Mouse (Mus musculus): ENCODE results near the gene Rasl11b.

Gene Rasl11b

GRCm38 (mm10) chr5:74208438-74208837, 13.4 kb downstream of the Rasl11b start:
- DNase-seq (ENCODE audit: low read depth in 1 of 2, low spot score in 2 of 2): no peak

GRCm38 (mm10) chr5:74209640-74210039, 14.6 kb downstream of the Rasl11b start:
- DNase-seq (ENCODE audit: low read depth in 1 of 2, low spot score in 2 of 2): no peak

DNA sequence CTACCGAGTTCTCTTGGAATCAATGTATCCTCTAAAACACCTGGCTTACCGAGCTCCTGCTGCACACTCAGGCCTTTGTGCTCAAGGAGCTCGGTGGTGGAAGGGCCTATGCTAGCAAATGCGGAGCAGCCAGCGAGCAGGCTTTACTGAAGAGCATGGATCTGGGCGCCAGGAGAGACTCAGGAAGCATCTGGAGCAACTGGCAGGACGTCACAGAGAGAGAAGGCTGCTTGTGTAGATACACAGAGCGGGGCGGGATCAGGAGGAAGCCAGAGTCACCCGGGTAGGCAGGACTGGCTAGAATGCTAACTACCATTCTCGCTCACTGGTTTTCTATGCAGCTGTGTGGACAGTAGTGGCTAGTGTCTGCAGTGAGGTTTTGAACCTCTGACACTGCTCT, 16.3 kb downstream of the Rasl11b start:
- no peak for DNase-seq (ENCODE audit: low read depth in 1 of 2, low spot score in 2 of 2)

DNA sequence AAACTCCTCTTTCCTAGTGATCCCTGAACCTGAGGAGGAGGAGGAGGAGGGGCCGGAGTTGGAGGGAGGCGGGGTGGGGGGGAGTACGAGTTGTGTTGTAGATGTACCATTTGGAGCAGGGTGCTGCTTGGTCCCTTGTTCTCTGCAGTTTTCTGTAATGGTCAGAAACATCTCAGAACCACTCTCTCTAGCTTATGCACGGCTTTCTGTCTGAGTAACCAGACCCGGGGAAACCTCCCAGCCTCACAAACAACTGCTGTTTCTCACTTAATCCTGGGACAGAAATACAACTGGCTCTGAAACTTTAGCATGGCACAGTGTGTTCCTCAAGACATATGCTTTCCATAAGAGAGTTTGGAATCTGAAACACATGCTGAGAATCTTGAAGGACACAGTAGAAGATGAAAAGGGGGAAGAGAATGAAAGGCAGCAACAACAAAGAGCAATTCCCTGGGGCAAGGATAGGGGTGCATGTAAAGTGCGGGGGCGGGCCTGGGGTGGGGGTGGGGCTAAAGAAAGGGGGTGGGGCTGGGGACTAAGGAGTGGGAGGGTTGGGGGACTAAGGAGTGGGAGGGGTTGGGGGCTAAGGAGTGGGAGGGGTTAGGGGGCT, 19.5 kb downstream of the Rasl11b start:
- no peak for DNase-seq (ENCODE audit: low read depth in 1 of 2, low spot score in 2 of 2)

DNA sequence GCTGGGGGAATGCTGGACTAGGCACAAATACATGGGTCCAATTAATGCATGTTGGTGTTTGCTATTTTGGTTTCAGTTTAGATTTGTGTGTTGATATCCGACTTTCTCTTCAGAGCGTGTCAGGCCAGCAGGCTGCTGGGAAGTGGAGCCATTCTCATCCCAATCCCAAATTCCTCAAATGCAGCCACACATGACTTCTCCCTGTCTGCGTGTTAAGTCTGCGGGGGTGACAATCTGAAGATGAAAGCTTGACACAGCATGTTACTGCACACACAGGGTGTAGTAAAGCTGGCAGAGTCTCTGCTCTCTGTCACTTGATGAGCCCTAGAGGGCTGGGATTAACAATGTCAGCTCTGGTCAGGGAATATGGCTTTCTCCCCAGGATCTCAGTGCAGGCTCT, 20.0 kb downstream of the Rasl11b start:
- DNase-seq (ENCODE audit: low read depth in 1 of 2, low spot score in 2 of 2): no peak

GRCm38 (mm10) chr5:74218524-74218923, 23.4 kb downstream of the Rasl11b start:
- no peak for DNase-seq (ENCODE audit: low read depth in 1 of 2, low spot score in 2 of 2)

- no peak for DNase-seq (ENCODE audit: low read depth in 1 of 2, low spot score in 2 of 2)
Observed at GRCm38 (mm10) chr5:74222626-74223025, 27.5 kb downstream of the Rasl11b start.

GRCm38 (mm10) chr5:74224480-74224879, 29.4 kb downstream of the Rasl11b start:
- DNase-seq (ENCODE audit: low read depth in 1 of 2, low spot score in 2 of 2): no peak

GRCm38 (mm10) chr5:74226183-74226582, 31.1 kb downstream of the Rasl11b start:
- DNase-seq (ENCODE audit: low read depth in 1 of 2, low spot score in 2 of 2): no peak

GRCm38 (mm10) chr5:74227352-74227751, 32.3 kb downstream of the Rasl11b start:
- no peak for DNase-seq (ENCODE audit: low read depth in 1 of 2, low spot score in 2 of 2)

- no peak for DNase-seq (ENCODE audit: low read depth in 1 of 2, low spot score in 2 of 2)
Observed at GRCm38 (mm10) chr5:74228938-74229337, 33.9 kb downstream of the Rasl11b start.

DNA sequence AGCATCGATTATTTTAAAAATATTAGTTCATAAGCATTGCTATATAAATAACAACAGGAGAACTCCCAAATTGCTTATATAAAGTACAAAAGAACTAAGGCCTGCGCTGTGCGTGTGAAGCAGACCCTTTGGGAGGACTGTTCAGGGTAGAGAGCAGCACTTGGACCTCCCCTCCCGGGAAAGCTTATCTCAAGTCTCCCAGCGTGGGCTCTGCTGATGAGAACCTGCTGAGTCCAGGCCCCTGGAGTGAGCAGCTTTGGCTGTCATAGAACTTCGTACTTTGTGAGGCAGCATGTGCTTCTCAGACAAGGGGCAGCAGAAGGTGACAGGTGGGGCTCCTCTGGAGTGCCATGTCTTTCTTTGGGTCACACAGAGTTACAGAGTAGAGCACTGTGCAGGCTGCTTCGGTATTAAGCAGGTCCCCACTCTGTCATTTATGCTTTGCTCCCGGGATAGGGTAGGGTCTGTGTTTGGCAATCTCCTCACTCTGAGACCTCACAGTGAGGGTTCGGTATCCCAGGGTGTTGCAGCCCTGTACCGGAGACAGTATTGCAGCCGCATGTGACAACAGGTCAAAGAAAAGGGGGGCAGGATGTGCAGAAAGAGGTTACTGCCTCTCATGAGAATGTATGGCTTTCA, 34.8 kb downstream of the Rasl11b start:
- no peak for DNase-seq (ENCODE audit: low read depth in 1 of 2, low spot score in 2 of 2)

DNA sequence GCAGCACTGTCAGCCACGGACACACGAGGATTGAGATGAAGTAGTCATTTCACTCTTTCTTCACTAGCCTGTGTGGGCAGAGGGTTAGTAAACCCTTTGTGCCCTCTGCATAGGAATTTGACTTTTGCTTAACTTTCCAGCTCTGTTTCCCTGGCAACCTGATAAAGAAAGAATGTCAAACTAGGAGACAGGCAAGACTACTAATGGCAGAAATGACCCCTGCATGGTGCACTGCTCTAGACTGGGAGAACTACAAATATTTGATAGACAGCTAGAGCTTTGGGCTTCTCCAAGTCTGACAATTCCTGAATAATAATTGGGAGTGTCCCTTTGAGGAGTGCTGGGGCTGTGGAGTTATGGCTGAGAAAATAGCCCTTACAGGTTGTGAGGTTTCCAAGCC, 35.4 kb downstream of the Rasl11b start:
- DNase-seq (ENCODE audit: low read depth in 1 of 2, low spot score in 2 of 2): no peak

- DNase-seq (ENCODE audit: low read depth in 1 of 2, low spot score in 2 of 2): no peak
Observed at GRCm38 (mm10) chr5:74233808-74234207, 38.7 kb downstream of the Rasl11b start.

DNA sequence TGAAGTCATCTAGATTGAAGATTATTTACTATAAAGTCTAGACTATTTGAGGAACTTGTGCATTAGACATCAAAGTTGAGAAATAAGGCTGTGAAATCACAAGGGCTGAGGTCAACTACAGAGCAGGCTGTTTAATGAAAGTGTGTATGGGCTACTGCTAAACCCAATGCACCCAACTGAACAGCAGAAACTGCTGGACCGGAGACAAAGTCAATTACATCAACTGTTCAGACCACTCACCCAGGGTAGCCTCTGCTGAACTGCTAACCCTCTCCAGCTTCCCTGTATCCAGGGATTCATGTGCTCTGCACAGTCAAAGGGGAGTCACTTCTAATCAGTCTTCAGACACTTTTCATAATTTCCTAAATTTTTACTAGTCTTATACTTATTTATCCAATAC, 44.3 kb downstream of the Rasl11b start:
- DNase-seq (ENCODE audit: low read depth in 1 of 2, low spot score in 2 of 2): no peak

- DNase-seq (ENCODE audit: low read depth in 1 of 2, low spot score in 2 of 2): no peak
Observed at GRCm38 (mm10) chr5:74240298-74240697, 45.2 kb downstream of the Rasl11b start.

DNA sequence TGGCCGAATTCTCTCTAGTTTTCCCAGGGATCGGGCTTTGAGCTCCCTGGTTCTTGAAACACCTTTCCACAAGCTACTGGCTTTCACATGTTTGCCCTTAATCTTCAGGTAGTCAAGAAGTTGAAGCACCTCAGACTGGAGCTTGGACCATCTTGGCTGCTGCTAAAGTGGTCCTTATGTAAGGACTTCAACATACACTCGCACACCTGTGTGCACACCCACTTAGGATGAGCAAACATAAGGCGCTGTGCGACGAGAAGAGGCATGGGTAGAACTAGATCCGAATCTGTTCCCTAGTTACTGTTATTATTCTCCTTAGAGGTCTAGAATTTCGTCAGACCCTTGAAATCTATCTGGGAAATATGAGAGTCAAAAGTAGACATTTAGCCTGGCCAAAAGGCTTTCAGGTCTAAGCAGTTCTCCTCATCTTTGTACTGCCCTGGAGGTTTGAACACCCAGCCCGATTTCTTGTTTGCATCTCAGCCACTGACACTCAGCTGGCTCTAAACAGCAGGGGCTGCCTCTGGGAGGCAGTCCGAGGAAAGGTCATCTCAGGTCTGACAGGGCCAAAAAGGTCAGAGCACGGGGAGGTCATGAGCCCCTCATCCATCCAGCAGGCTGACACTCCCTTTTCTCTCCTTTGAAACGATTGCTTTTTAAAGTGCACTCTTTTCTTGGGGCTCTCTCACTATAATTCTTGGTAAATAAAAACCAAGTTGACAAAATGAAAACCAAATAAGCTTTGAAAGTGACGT, 46.0 kb downstream of the Rasl11b start:
- DNase-seq (ENCODE audit: low read depth in 1 of 2, low spot score in 2 of 2): no peak

DNA sequence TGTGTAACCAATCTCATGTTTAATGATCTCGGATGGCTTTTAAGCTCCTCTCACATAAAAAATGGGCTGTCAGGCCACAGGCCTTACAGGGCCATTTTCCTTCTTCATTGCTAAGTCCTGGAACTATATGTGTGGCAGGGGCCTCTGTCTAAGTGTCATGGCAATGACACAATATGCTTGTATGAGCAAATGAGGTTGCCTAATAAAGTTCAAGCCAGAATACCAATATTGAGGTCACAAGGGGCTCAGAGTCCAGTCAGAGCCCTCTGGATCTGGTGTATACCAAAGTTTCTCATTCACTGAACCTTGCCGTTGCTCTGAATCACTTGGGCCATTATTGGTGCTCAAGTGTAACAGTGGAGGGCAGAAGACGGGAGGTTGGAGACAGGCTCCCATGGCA, 47.6 kb downstream of the Rasl11b start:
- DNase-seq (ENCODE audit: low read depth in 1 of 2, low spot score in 2 of 2): no peak

DNA sequence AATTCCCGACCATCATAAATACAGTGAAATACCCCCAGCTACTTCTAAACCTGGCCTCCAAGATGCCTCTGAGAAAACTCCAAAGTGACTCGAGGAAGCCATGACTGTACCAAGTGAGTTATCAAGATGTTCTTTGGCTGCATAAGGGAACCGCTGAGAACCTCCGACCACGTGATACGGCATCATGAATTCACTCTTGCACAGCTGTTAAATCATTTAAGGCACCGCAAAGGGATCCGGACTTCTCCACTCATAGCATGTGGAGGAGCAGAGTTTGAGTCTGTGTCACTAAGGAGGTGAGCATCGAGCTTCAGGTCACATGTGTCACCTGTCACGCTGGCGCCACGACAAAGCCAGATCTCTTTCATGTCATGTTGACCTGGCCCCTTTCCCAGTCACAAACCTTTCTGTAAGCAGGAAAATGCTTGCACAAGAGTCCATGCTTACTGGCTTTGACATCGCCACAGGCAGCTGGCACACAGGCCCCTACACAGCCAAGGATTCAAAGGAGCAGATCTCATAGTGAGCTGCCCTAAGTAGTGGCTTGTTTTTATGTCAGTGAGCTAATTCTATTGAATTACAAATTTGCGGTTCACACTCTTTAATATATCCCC, 49.4 kb downstream of the Rasl11b start:
- no peak for DNase-seq (ENCODE audit: low read depth in 1 of 2, low spot score in 2 of 2)

- no peak for DNase-seq (ENCODE audit: low read depth in 1 of 2, low spot score in 2 of 2)
Observed at GRCm38 (mm10) chr5:74245641-74246145, 50.6 kb downstream of the Rasl11b start.

GRCm38 (mm10) chr5:74246453-74246852, 51.4 kb downstream of the Rasl11b start:
- DNase-seq (ENCODE audit: low read depth in 1 of 2, low spot score in 2 of 2): no peak

- no peak for DNase-seq (ENCODE audit: low read depth in 1 of 2, low spot score in 2 of 2)
Observed at GRCm38 (mm10) chr5:74246971-74247370, 51.9 kb downstream of the Rasl11b start.
